Mouse (Mus musculus): ENCODE results near the gene Hist1h2bh.
"Not testable (repeated sequence)": the region's sequence is repeated elsewhere in the genome, so short reads cannot be mapped to it uniquely, and the experiment has no call there.

Hist1h2bh gene

GRCm38 (mm10) chr13:23550761-23551145 lies 7.6 kb upstream of the Hist1h2bh start:
- no peak for DNase-seq

GRCm38 (mm10) chr13:23546694-23547093 lies 3.5 kb upstream of the Hist1h2bh start:
- no peak for DNase-seq

- not testable (repeated sequence) for DNase-seq
Measured at GRCm38 (mm10) chr13:23544787-23545120, 1.6 kb upstream of the Hist1h2bh start.

DNA sequence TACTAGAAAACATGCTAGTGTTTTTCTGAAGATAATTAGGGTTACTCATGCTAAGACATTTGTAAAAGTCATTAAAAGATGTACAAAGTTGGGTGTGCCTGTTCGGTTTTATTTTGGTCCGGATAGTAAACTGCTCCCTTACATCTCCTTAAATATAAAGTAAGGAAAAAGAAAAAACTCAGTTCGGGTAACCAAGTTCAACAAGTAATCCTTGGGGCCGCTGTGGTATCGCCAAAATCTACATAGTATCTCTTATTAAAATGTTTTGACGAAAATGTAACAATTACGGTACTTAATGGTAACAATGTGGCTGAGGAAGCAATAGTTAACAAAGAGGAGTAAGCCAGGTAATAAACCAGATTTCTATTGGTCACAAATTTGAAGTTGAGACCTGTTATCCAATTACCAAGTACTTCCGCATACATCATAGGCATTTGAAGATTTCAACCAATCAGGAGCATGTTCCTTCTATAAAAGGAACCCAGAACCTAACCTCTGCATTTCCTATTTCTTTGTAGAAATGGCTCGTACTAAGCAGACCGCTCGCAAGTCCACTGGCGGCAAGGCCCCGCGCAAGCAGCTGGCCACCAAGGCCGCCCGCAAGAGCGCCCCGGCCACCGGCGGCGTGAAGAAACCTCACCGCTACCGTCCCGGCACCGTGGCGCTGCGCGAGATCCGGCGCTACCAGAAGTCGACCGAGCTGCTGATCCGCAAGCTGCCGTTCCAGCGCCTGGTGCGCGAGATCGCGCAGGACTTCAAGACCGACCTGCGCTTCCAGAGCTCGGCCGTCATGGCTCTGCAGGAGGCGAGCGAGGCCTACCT lies 984 bp upstream of the Hist1h2bh start, which contains the start of gene Hist1h3f:
Gene Hist1h3f, plus strand, starts transcription at position 88 of the 822 bp plus-strand sequence.
- peak; percentile 76 for DNase-seq

- DNase-seq = not testable (repeated sequence)
Measured at GRCm38 (mm10) chr13:23542225-23542980, 789 bp downstream of the Hist1h2bh start.

- DNase-seq = no peak
Measured at GRCm38 (mm10) chr13:23541497-23541896, 1.7 kb downstream of the Hist1h2bh start.

DNA sequence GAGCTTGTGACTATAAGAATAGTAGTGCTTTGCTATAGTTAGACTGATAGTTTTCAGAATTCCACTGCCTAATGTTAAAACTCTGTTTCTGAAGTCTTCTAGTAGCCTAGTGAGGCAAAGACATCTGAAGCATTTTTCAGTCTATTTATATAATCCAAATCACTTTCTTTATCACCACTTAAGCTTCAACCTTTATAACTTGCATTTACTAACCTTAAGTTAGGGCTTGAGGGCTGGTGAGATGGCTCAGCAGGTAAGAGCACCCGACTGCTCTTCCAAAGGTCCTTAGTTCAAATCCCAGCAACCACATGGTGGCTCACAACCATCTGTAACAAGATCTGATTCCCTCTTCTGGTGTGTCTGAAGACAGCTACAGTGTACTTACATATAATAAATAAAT lies 3.4 kb downstream of the Hist1h2bh start:
- not testable (repeated sequence) for DNase-seq

DNA sequence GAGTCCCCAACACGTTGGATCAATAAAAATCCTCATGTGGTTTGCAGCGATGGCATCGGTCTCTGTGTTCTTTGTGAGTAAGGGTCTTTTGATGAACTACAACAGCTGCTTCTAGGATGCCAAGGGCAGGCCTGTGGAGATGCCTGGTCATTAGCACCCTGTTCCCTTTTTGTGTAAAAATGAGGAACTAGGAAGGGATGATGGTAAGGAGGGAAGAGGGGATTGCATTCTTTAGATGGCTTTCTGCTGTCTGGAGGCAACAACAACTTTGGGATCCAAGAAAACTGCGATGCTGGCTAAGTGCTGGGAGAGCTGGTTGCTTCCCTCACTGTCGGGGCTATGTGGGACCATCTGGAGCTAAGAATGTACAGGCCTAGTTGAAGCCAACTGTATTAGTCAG lies 4.9 kb downstream of the Hist1h2bh start:
- DNase-seq = no peak

- DNase-seq = no peak
Measured at GRCm38 (mm10) chr13:23537006-23537710, 6.0 kb downstream of the Hist1h2bh start.

DNA sequence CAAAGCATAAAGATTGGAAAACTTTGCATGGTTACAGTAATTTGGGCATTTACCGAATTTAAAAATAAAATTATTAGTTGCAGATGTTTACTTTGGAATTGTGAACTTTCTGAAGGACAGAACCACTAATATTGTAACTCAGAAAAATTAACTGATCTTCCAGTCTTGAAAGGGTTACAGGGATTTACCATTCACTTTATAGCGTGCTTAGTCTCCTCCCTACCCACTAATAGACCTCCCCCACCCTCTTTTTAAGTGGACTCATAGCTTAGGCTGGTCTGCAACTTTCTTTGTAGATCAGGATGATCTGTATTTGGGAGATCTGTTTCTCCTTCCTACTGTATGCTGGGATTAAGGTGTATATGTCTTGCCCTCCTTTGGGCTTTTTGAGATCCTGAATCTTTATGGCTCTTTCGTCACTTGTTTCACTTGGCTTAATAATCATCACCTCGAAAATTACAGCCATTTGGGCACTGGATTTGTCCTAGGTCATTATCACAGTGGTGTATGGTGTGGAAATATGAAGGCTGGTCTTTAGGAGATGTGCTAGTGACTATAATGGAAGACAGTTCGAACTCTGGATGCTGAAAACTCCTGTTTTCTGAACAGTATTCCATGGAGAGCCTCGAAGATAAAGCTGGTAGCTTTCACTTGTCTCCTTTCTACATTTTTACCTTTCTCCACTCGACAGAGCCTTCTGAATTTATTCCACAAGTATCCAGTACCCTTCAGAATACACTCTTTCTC lies 6.9 kb downstream of the Hist1h2bh start:
- DNase-seq = no peak

GRCm38 (mm10) chr13:23535137-23536075 lies 7.8 kb downstream of the Hist1h2bh start, which contains the start of gene Hist1h3g:
Gene Hist1h3g, plus strand, starts transcription at chr13:23535422.
- peak; percentile 84 for DNase-seq

GRCm38 (mm10) chr13:23534368-23535131 lies 8.6 kb downstream of the Hist1h2bh start:
- DNase-seq = no peak

DNA sequence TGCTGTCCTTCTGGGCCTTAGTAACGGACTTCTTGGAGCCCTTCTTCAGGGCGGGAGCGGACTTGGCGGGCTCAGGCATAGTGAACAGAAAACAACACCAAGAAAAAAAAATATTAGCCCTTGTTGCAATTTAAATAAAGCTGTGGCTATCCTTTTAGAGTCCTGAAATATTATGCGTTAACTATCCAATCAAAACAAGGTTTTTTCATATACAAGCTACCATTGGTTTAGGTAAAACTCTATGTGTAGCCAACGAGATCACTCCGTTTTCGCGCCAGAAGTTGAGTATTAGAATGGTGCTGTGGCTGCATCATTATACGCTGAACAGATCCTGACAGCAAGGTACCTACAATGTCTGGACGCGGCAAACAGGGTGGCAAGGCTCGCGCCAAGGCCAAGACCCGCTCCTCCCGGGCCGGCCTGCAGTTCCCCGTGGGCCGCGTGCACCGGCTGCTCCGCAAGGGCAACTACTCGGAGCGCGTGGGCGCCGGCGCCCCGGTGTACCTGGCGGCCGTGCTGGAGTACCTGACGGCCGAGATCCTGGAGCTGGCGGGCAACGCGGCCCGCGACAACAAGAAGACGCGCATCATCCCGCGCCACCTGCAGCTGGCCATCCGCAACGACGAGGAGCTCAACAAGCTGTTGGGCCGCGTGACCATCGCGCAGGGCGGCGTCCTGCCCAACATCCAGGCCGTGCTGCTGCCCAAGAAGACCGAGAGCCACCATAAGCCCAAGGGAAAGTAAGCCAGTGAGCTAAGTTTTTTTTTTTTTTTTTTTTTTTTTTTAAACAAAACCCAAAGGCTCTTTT lies 9.4 kb downstream of the Hist1h2bh start, which contains the start of gene Hist1h2af:
Gene Hist1h2af, plus strand, starts transcription at position 347 of the 808 bp plus-strand sequence.
- peak; percentile 76 for DNase-seq

DNA sequence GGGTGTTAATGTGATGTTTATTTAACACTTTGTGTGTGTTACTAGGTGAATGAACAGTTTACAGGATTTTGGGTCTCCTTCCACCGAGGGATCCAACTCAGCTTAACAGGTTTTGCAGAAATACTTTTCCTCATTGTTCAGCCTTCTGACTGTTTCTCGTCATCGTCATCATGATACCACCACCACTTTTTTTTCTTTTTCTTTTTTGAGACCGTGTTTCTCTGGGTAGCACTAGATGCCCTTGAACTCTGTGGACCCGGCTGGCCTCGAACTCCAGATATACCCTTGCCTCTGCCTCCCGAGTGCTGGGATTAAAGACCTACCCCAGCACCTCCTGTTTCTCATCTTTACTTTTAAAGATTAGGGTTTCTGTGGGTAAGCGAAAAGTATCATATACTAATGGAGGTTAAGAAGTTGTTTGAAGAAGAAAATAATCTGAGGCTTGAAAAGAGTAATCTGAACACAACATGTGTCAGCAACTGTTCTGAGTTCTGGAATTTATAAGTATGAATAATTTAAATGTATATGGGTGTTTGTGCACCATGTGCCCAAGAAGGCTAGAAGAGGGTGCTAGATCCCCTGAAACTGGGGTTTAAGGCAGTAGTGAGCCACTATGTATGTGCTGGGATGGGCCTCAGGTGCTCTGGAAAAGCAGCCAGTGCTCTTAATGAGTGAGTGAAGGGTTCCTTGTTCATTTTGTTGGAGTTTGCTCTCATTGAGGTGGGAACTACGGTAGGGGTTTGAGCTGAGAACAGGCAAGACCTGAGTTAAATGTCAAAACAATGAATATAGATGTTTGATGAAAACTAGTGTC lies 10.7 kb downstream of the Hist1h2bh start:
- no peak for DNase-seq

GRCm38 (mm10) chr13:23530901-23531875 lies 12.0 kb downstream of the Hist1h2bh start, which contains the start of gene Hist1h4h:
Gene Hist1h4h, plus strand, starts transcription at chr13:23531050.
- DNase-seq = peak; percentile 98

DNA sequence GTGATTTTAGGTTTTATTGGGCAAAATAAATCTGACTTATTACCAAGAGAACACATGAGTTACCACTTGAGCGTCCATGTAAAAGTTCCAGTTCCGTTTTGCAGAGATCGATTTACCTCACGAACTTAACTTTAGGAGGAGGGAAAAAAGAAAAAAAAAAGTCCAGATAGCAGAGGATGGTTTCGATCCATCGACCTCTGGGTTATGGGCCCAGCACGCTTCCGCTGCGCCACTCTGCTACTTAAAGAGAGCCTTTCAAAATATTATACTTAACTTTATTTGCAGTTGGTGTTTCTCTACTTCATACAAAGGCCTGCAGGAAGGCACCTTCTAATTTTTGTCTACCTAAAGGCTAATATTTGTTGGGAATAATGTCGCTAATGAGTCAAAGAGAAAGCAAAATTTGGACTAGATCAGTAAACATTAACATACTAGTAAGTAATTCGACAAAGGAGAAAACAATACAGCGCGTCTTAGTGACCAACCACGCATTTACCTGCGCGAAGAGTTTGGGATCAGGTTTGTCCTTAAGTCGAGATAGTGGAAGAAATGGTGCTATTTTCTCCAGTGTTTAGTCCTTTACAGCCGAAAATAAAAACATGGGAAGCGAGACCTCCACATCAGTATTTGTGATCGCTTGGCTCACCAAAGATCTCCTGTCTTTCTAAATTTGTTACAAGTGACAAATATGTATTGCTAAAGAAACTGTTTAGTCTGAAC lies 12.9 kb downstream of the Hist1h2bh start:
- peak; percentile 55 for DNase-seq

Measured in cerebellum, adult 11-12 months (tissue).